Mouse (Mus musculus) gonadal fat pad, adult 2 months (tissue): ENCODE results near the gene Litaf. TPM values are rescaled to one million over a fixed set of nuclear protein-coding genes. Genes with fewer than 3 reads are reported as not detected.
"Not testable (repeated sequence)": the region's sequence is repeated elsewhere in the genome, so short reads cannot be mapped to it uniquely, and the experiment has no call there.

Source experiments
- DNase-seq: peaks from one replicate; pipeline ENCODE4 v3.0.0-alpha.2; 2012; ENCODE audit warnings: low read depth
- polyA plus RNA-seq: library from polyadenylated mRNA; depleted of rRNA; stranded (reverse); fragments of >200 nt; gene quantifications from 2 replicates; pipeline ENCODE4 v1.2.3, GENCODE M21; 2012

Gene Litaf
- polyA plus RNA-seq, 1 experiment, result 276 TPM

GRCm38 (mm10) chr16:11022113-11022489 is 43.9 kb downstream of the Litaf start:
- no peak for DNase-seq

GRCm38 (mm10) chr16:11021403-11022112 is 44.4 kb downstream of the Litaf start:
- no peak for DNase-seq

GRCm38 (mm10) chr16:11017807-11018595 is 48.0 kb downstream of the Litaf start:
- DNase-seq, result no peak

- DNase-seq, result no peak
These were observed 49.6 kb downstream of the Litaf start for GRCm38 (mm10) chr16:11016353-11016752.

- no peak for DNase-seq
These were observed 51.5 kb downstream of the Litaf start for GRCm38 (mm10) chr16:11014407-11014806.

- DNase-seq, result not testable (repeated sequence)
These were observed 52.4 kb downstream of the Litaf start for GRCm38 (mm10) chr16:11013464-11014147.

GRCm38 (mm10) chr16:11012571-11013463 is 53.1 kb downstream of the Litaf start:
- DNase-seq, result no peak

GRCm38 (mm10) chr16:11011939-11012338 is 54.0 kb downstream of the Litaf start:
- no peak for DNase-seq

- DNase-seq, result no peak
These were observed 54.8 kb downstream of the Litaf start for GRCm38 (mm10) chr16:11011206-11011605.

GRCm38 (mm10) chr16:11010270-11010669 is 55.7 kb downstream of the Litaf start:
- no peak for DNase-seq

GRCm38 (mm10) chr16:11008162-11008991 is 57.6 kb downstream of the Litaf start:
- DNase-seq, result no peak

- no peak for DNase-seq
These were observed 59.9 kb downstream of the Litaf start for GRCm38 (mm10) chr16:11006100-11006499.

GRCm38 (mm10) chr16:11001703-11002659 is 64.0 kb downstream of the Litaf start:
- DNase-seq, result no peak

GRCm38 (mm10) chr16:10999809-11000208 is 66.1 kb downstream of the Litaf start:
- no peak for DNase-seq

- DNase-seq, result no peak
These were observed 67.7 kb downstream of the Litaf start for GRCm38 (mm10) chr16:10998224-10998623.

GRCm38 (mm10) chr16:10996576-10996975 is 69.4 kb downstream of the Litaf start:
- DNase-seq, result no peak

GRCm38 (mm10) chr16:10993032-10993744 is 72.8 kb downstream of the Litaf start:
- no peak for DNase-seq

GRCm38 (mm10) chr16:10992090-10993031 is 73.6 kb downstream of the Litaf start:
- DNase-seq, result no peak
